Mouse (Mus musculus) myocyte (in vitro differentiated cells): ENCODE measurements around the gene Itpkb. TPM values are rescaled to one million over a fixed set of nuclear protein-coding genes. Genes with fewer than 3 reads are reported as not detected.
A peak's percentile ranks its signal among the peaks of the same experiment; 100 is the strongest.
"Not testable (repeated sequence)": the region's sequence is repeated elsewhere in the genome, so short reads cannot be mapped to it uniquely, and the experiment has no call there.

Source experiments
- H3K27me3 ChIP-seq: one replicate; pipeline ENCODE4 v1.6.1; 2011; ENCODE audit not compliant: control insufficient read depth, insufficient read depth, insufficient read length
- H3K36me3 ChIP-seq: one replicate; pipeline ENCODE4 v1.6.1; 2011; ENCODE audit not compliant: control insufficient read depth, insufficient read depth
- H3K4me2 ChIP-seq: one replicate; pipeline ENCODE4 v1.6.1; 2011; ENCODE audit warnings: low read depth, control low read depth
- H3K4me3 ChIP-seq: one replicate; pipeline ENCODE4 v1.5.1; 2011; ENCODE audit warnings: mild to moderate bottlenecking, control low read depth, moderate library complexity
- H3K79me2 ChIP-seq: one replicate; pipeline ENCODE4 v1.6.1; 2011; ENCODE audit not compliant: control insufficient read depth, insufficient read depth
- H3ac ChIP-seq: one replicate; pipeline ENCODE4 v1.6.1; 2011; ENCODE audit not compliant: control insufficient read depth, insufficient read length
- CEBPB ChIP-seq: IDR thresholded peaks from 2 replicates; pipeline ENCODE4 v1.6.1; 2011; ENCODE audit warnings: mild to moderate bottlenecking, moderate library complexity; ENCODE audit not compliant: poor library complexity, insufficient read depth, severe bottlenecking
- E2F4 ChIP-seq: IDR thresholded peaks from one replicate; pipeline ENCODE4 v1.6.1; 2011; ENCODE audit warnings: mild to moderate bottlenecking, control low read depth, moderate library complexity; ENCODE audit not compliant: insufficient read depth
- MAX ChIP-seq: IDR thresholded peaks from one replicate; pipeline ENCODE4 v1.6.1; 2011; ENCODE audit warnings: low read depth, mild to moderate bottlenecking, control low read depth
- MYOD1 ChIP-seq, 3 experiments: IDR thresholded peaks; one replicate each; pipeline ENCODE4 v1.6.1; 2011; ENCODE audit warnings: control low read depth in 2 of 3, low read depth in 2 of 3, mild to moderate bottlenecking in 2 of 3, moderate library complexity in 1 of 3; ENCODE audit not compliant: insufficient read length in 2 of 3, control insufficient read depth in 1 of 3
- MYOG ChIP-seq, 3 experiments: IDR thresholded peaks; one replicate each; pipeline ENCODE4 v1.6.1; 2011; ENCODE audit warnings: control low read depth in 2 of 3, low read depth in 2 of 3, mild to moderate bottlenecking in 2 of 3; ENCODE audit not compliant: insufficient read length in 2 of 3, control insufficient read depth in 1 of 3, insufficient read depth in 1 of 3
- POLR2A ChIP-seq: IDR thresholded peaks from one replicate; pipeline ENCODE4 v1.6.1; 2011; ENCODE audit warnings: low read depth, mild to moderate bottlenecking, control low read depth, moderate library complexity; ENCODE audit not compliant: insufficient read length
- POLR2AphosphoS2 ChIP-seq: IDR thresholded peaks from one replicate; pipeline ENCODE4 v1.6.1; 2011; ENCODE audit warnings: low read depth, control low read depth; ENCODE audit not compliant: insufficient read length
- REST ChIP-seq: IDR thresholded peaks from one replicate; pipeline ENCODE4 v1.6.1; 2011; ENCODE audit warnings: mild to moderate bottlenecking, control low read depth, moderate library complexity; ENCODE audit not compliant: insufficient read depth, insufficient read length
- SRF ChIP-seq: IDR thresholded peaks from one replicate; pipeline ENCODE4 v1.6.1; 2011; ENCODE audit warnings: low read depth; ENCODE audit not compliant: control insufficient read depth, insufficient read length
- TCF12 ChIP-seq: IDR thresholded peaks from one replicate; pipeline ENCODE4 v1.6.1; 2011; ENCODE audit warnings: mild to moderate bottlenecking, control low read depth; ENCODE audit not compliant: poor library complexity, insufficient read depth, severe bottlenecking
- TCF3 ChIP-seq: IDR thresholded peaks from one replicate; pipeline ENCODE4 v1.6.1; 2011; ENCODE audit warnings: low read depth, control low read depth; ENCODE audit not compliant: insufficient read length
- USF1 ChIP-seq: IDR thresholded peaks from one replicate; pipeline ENCODE4 v1.6.1; 2011; ENCODE audit warnings: low read depth, mild to moderate bottlenecking, control low read depth, moderate library complexity
- polyA plus RNA-seq: library from polyadenylated mRNA; unstranded; fragments of >200 nt; fragmentation: generic; extraction: Trizol; gene quantifications from one replicate; pipeline ENCODE4 v1.2.1, GENCODE M21; 2012; ENCODE audit warnings: missing spikeins

The Itpkb gene
- polyA plus RNA-seq, 1 experiment = 1.1 TPM

DNA sequence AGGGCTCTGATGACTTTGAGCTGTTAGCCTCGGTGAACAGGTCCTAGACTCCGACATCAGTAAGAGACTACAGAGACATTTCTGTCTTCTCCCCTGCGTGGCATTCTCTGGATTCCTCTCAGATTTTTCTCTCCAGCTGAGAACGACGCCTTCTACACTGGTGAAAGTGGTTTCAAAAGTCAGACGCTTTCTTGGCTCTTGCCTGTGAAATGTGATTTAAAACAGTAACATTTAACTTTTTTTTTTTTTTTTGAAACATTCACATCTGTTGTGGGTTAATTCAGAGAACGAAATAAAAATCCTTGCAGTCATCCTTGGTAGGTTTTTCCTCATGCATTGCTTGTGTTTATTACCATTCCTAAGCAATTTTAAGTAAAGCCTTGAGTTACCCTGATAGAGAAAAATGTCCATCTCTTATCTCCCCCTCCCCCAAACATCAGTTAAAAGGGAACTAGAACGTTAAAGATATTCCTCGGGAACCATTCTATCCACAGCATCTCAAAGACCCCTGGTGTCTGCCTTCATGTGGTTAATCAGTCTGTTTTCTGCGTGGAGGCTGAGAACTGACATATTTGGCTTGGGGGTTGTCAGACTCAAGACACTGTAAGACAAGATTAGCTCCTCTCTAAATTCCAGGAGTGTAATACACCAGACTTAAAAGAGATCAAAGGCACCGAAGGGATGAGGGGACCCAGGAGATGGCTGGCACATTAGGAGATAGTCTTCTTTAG is 57.6 kb downstream of the Itpkb start:
- H3K79me2 ChIP-seq = no peaks in the 10 kb centered on the region
- no peaks in the 10 kb centered on the region for H3K36me3 ChIP-seq
- peak overlapping the region; percentile 19 for H3K4me3 ChIP-seq
- no peak for TF ChIP-seq TCF3
- TF ChIP-seq TCF12 = no peak
- TF ChIP-seq REST = no peak
- TF ChIP-seq USF1 = no peak
- no peak for TF ChIP-seq CEBPB
- TF ChIP-seq MYOD1 (IDR thresholded peaks at IDR 0.05; ENCODE audit: control insufficient read depth in 1 of 3, insufficient read length in 2 of 3, low read depth in 2 of 3) = no peak
- TF ChIP-seq MYOG (IDR thresholded peaks at IDR 0.05; ENCODE audit: control insufficient read depth in 1 of 3, insufficient read depth in 1 of 3, insufficient read length in 2 of 3, low read depth in 2 of 3) = no peak
- TF ChIP-seq MAX = no peak
- no peak for TF ChIP-seq POLR2A
- TF ChIP-seq POLR2AphosphoS2 = no peak
- TF ChIP-seq E2F4 = no peak
- no peak for TF ChIP-seq SRF
- H3ac ChIP-seq = no peak overlapping the region
- H3K27me3 ChIP-seq = no peaks in the 10 kb centered on the region
- H3K4me2 ChIP-seq = peak overlapping the region; percentile 80

DNA sequence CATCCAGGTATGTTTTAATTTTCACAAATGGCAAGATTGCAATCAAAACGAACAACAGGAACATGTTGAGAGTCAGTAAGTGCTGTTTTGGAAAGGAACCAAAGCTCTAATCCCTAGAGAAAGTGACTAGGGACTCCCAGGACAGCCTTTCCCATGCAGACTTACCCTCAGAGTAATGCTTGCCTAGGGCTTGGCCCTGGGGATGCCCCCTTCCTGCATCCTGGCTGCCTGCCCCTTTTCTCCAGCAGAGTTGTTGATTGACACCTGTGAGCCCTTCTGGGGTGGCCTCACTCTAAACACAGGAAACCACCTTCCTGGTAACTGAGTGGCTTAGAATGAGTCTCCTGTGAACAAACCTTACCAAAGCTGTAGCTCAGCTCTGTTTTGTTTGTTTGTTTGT is 58.2 kb downstream of the Itpkb start:
- no peaks in the 10 kb centered on the region for H3K79me2 ChIP-seq
- H3K4me2 ChIP-seq = no peak overlapping the region
- no peaks in the 10 kb centered on the region for H3K27me3 ChIP-seq
- H3ac ChIP-seq = no peak overlapping the region
- H3K36me3 ChIP-seq = no peaks in the 10 kb centered on the region
- no peak for TF ChIP-seq MYOD1 (IDR thresholded peaks at IDR 0.05; ENCODE audit: control insufficient read depth in 1 of 3, insufficient read length in 2 of 3, low read depth in 2 of 3)
- TF ChIP-seq MYOG (IDR thresholded peaks at IDR 0.05; ENCODE audit: control insufficient read depth in 1 of 3, insufficient read depth in 1 of 3, insufficient read length in 2 of 3, low read depth in 2 of 3) = no peak
- no peak for TF ChIP-seq CEBPB
- no peak for TF ChIP-seq USF1
- H3K4me3 ChIP-seq = no peak overlapping the region

GRCm38 (mm10) chr1:180389213-180389760 is 59.0 kb downstream of the Itpkb start:
- not testable (repeated sequence) for H3K4me2 ChIP-seq, H3K36me3 ChIP-seq, H3K27me3 ChIP-seq, H3K4me3 ChIP-seq, H3ac ChIP-seq, H3K79me2 ChIP-seq

DNA sequence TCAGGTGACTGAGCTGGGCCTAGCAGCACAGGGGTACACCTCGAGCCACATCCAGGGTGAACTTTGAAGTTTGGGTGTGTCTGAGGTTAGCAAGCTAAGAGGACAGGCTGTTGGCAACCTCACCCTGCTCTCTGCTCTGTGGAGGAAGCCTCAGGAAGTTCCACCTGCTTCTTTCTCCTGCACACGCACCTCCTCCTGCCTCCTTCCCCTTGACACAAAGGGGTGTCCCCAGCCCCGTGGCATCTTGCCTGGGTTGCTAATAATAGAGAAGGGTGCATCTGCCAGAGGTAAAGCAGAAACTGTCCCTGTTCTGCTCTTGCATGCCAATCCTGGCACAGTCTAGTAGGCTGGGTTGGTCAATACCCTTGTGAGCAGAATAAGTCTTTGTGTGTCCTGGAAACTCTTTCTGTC is 60.0 kb downstream of the Itpkb start:
- no peak overlapping the region for H3K4me2 ChIP-seq
- no peaks in the 10 kb centered on the region for H3K36me3 ChIP-seq
- no peak overlapping the region for H3ac ChIP-seq
- TF ChIP-seq SRF (no peak), USF1 (no peak), CEBPB (no peak), MYOD1 (IDR thresholded peaks at IDR 0.05; ENCODE audit: control insufficient read depth in 1 of 3, insufficient read length in 2 of 3, low read depth in 2 of 3) (no peak), REST (no peak), POLR2AphosphoS2 (no peak), POLR2A (no peak), MYOG (IDR thresholded peaks at IDR 0.05; ENCODE audit: control insufficient read depth in 1 of 3, insufficient read depth in 1 of 3, insufficient read length in 2 of 3, low read depth in 2 of 3) (no peak), E2F4 (no peak), TCF3 (no peak)
- no peaks in the 10 kb centered on the region for H3K79me2 ChIP-seq
- H3K27me3 ChIP-seq = no peaks in the 10 kb centered on the region
- no peak overlapping the region for H3K4me3 ChIP-seq

- Histone ChIP-seq H3K4me3 (no peak overlapping the region), H3ac (no peak overlapping the region), H3K4me2 (no peak overlapping the region), H3K27me3 (no peaks in the 10 kb centered on the region), H3K36me3 (no peaks in the 10 kb centered on the region), H3K79me2 (no peaks in the 10 kb centered on the region)
- TF ChIP-seq USF1 = no peak
- no peak for TF ChIP-seq MYOD1 (IDR thresholded peaks at IDR 0.05; ENCODE audit: control insufficient read depth in 1 of 3, insufficient read length in 2 of 3, low read depth in 2 of 3)
- TF ChIP-seq MYOG (IDR thresholded peaks at IDR 0.05; ENCODE audit: control insufficient read depth in 1 of 3, insufficient read depth in 1 of 3, insufficient read length in 2 of 3, low read depth in 2 of 3) = peak in 2 of 3 experiments; percentile 9 to 31
These were observed 60.7 kb downstream of the Itpkb start for GRCm38 (mm10) chr1:180390746-180391574.
